Mouse (Mus musculus) bone marrow, adult 2 months (tissue): ENCODE data around the gene Drd1.

ENCODE experiments used
- CTCF ChIP-seq: fragments of 200-500 bp; IDR thresholded peaks from 2 replicates; pipeline ENCODE4 v1.5.1; 2011; ENCODE audit warnings: low read length, control low read depth; ENCODE audit not compliant: control insufficient read depth, insufficient read depth
- POLR2A ChIP-seq: fragments of 200-500 bp; IDR thresholded peaks from 2 replicates; pipeline ENCODE4 v1.6.1; 2011; ENCODE audit warnings: low read depth, mild to moderate bottlenecking, control low read depth, low read length, borderline replicate concordance; ENCODE audit not compliant: control insufficient read depth

- TF ChIP-seq CTCF: no peak
- TF ChIP-seq POLR2A: no peak
Measured at GRCm38 (mm10) chr13:54048679-54049352, 6.7 kb downstream of the Drd1 start.
